Mouse (Mus musculus): Measurements from ENCODE around the gene Otop1.

- no peak for TF ChIP-seq CTCF (IDR thresholded peaks at IDR 0.05; ENCODE audit: low read depth)
- TF ChIP-seq EP300 (IDR thresholded peaks at IDR 0.05; ENCODE audit: low read depth) = no peak
Measured at GRCm38 (mm10) chr5:38343101-38343500, 67.3 kb downstream of the Otop1 start.
